In the genomic region with DNA sequence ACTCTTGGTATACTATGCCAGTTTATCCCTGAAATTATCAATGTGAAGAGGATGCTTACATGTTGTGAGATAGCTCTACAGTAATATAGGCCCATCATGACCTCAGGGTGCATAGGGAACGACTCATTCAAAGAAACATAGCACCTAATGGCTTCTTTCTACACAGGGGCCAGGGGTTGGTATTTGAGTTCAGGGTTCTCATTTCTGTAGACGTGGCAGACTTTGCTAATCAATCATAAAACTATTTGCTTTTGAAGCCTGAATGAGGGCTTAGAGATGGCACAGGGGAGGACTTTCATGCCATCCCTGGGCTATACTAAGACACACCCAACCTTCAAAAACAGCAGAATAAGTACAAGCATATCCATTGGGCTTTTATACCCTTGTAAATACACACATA, we compare ENCODE assay signal across 33 mouse cellular contexts. TPM values are rescaled to one million over a fixed set of nuclear protein-coding genes. Genes with fewer than 3 reads are reported as not detected.
"Had no signal": no experiment of that assay in that cellular context is flagged by ENCODE, and none has a peak within 500 bp of the region (broad histone marks: within the 10 kb centered on the region; RNA-seq: fewer than 3 reads in every experiment).

No protein-coding gene starts in this region.

- H3K27ac ChIP-seq: left cerebral cortex, adult 2 months; limb, embryonic 10.5 days; limb, embryonic 12.5 days; limb, embryonic 13.5 days; limb, embryonic 15.5 days; liver, embryonic 13.5 days; liver, embryonic 14.5 days; liver, embryonic 15.5 days; lung, embryonic 15.5 days; macrophage; midbrain, embryonic 10.5 days; midbrain, embryonic 12.5 days; midbrain, embryonic 13.5 days; midbrain, embryonic 15.5 days; neural tube, embryonic 12.5 days had no signal

- H3K9me3 ChIP-seq: limb, embryonic 10.5 days; limb, embryonic 12.5 days; limb, embryonic 13.5 days; limb, embryonic 15.5 days; liver, embryonic 13.5 days; liver, embryonic 15.5 days; lung, embryonic 15.5 days; midbrain, embryonic 10.5 days; midbrain, embryonic 12.5 days; midbrain, embryonic 13.5 days; midbrain, embryonic 15.5 days; neural tube, embryonic 12.5 days had no signal

- H3K4me2 ChIP-seq: limb, embryonic 12.5 days; limb, embryonic 13.5 days; limb, embryonic 15.5 days; liver, embryonic 13.5 days; liver, embryonic 15.5 days; lung, embryonic 14.5 days; lung, embryonic 15.5 days; midbrain, embryonic 11.5 days; midbrain, embryonic 12.5 days; midbrain, embryonic 13.5 days; midbrain, embryonic 15.5 days; neural tube, embryonic 12.5 days had no signal

- DNase-seq: left cerebral cortex, postnatal 4 days; liver; liver, embryonic 13.5 days; lung, adult 18-20 months; lung, adult 2 months; lung, embryonic 14.5 days; lung, postnatal 10 days; lung, postnatal 14 days; lung, postnatal 36 days; lung, postnatal 4 days; midbrain, embryonic 14.5 days had no signal

- H3K4me1 ChIP-seq: limb, embryonic 15.5 days; megakaryocyte, embryonic 14.5 days had no signal

- H3K27me3 ChIP-seq: limb, embryonic 12.5 days; limb, embryonic 13.5 days; limb, embryonic 15.5 days; liver, embryonic 13.5 days; liver, embryonic 15.5 days; lung, embryonic 15.5 days; megakaryocyte, embryonic 14.5 days; midbrain, embryonic 12.5 days; midbrain, embryonic 13.5 days; midbrain, embryonic 15.5 days; neural tube, embryonic 12.5 days had no signal

- ATAC-seq: lung, postnatal 0 days; midbrain, embryonic 13.5 days; midbrain, embryonic 15.5 days; midbrain, embryonic 16.5 days had no signal

- H3K9ac ChIP-seq: limb, embryonic 12.5 days; limb, embryonic 13.5 days; limb, embryonic 15.5 days; liver, embryonic 13.5 days; liver, embryonic 14.5 days; liver, embryonic 15.5 days; lung, embryonic 14.5 days; lung, embryonic 15.5 days; midbrain, embryonic 12.5 days; midbrain, embryonic 13.5 days; midbrain, embryonic 15.5 days; neural tube, embryonic 12.5 days had no signal

- H3K4me3 ChIP-seq: left cerebral cortex, adult 2 months; limb, embryonic 10.5 days; limb, embryonic 12.5 days; limb, embryonic 13.5 days; limb, embryonic 15.5 days; liver, embryonic 13.5 days; liver, embryonic 15.5 days; lung, embryonic 15.5 days; megakaryocyte, embryonic 14.5 days; midbrain, embryonic 10.5 days; midbrain, embryonic 12.5 days; midbrain, embryonic 13.5 days; midbrain, embryonic 15.5 days; myocyte; neural tube, embryonic 12.5 days had no signal

- H3K36me3 ChIP-seq: limb, embryonic 13.5 days; limb, embryonic 15.5 days; liver, embryonic 13.5 days; liver, embryonic 15.5 days; lung, embryonic 15.5 days; midbrain, embryonic 12.5 days; midbrain, embryonic 13.5 days; midbrain, embryonic 15.5 days; neural tube, embryonic 12.5 days had no signal

RNA-seq across cellular contexts. Expression of gene Ptprg, which starts 16.4 kb away (rescaled TPM):
- total RNA-seq: megakaryocyte progenitor cell, adult 5-6 weeks; megakaryocyte-erythroid progenitor cell, adult 5-6 weeks; monocyte, adult 5-6 weeks had no signal
- polyA plus RNA-seq: macrophage had no signal
